Mouse (Mus musculus) left cerebral cortex, postnatal 25 days (tissue): ENCODE measurements around the gene Olfr1335. TPM values are rescaled to one million over a fixed set of nuclear protein-coding genes. Genes with fewer than 3 reads are reported as not detected.
"Not testable (repeated sequence)": the region's sequence is repeated elsewhere in the genome, so short reads cannot be mapped to it uniquely, and the experiment has no call there.

Source experiments
- DNase-seq, 2 experiments: peaks; one replicate each; pipeline ENCODE4 v3.0.0; 2022; ENCODE audit warnings: low spot score in 2 of 2, mixed read lengths in 1 of 2
- intact Hi-C: fragments of 180-260 bp; cut with DNase I; formaldehyde crosslinking; loops from one replicate; pipeline ENCODE4 v1.15.1; 2025
- total RNA-seq, 2 experiments: library from RNA; stranded (reverse); gene quantifications; 2 replicates each; pipeline ENCODE4 v1.2.3; 2021

The Olfr1335 gene
- not detected for total RNA-seq

DNA sequence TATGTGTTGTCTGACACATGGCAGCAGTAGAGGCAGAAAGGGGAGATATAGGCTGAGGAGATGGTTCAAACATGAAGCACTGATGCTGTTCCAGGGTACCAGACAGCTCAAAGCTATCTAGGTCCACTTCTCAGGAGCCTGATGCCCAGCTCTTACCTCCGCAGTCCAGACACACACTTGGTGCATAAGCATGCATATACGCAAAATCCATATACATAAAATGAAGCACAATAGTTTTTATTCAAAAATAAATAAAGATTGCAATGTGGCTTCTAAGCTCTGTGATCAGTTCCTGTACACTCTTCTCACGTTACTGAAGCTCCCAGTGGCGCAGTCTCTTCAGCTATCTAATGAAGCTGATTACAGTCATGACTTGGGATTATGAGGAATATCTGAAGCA lies at the start of gene Olfr1335:
Olfr1335 (minus strand) TSS at position 101 of the 400 bp plus-strand sequence.
- intact Hi-C loops = no loop called here

DNA sequence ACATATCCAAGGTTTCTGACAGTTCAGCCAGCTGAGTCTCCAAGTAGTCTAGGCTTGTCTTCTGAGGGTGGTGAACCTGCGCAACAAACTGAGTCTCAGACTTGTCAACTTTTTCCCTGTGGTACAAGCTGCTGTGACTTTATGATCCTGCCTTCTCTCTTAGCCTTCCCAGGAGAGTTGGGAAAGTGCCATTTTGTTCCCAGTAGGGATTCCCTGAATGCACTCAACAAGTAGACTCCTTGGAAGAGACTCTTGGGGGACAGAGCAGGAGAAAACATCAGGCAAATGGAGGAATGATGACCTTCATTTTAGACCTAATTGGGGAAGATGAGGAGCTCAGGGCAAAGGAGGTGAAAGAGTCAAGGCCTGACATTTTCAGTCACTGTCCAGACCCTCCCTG lies 26.4 kb upstream of the Olfr1335 start, which contains the start of gene Olfr1333:
Olfr1333 (minus strand) TSS at position 101 of the 400 bp plus-strand sequence.
- intact Hi-C loops = no loop called here
- DNase-seq = no peak

More for the DNA sequence above, at the start of gene Olfr1335:
- no peak for DNase-seq

DNA sequence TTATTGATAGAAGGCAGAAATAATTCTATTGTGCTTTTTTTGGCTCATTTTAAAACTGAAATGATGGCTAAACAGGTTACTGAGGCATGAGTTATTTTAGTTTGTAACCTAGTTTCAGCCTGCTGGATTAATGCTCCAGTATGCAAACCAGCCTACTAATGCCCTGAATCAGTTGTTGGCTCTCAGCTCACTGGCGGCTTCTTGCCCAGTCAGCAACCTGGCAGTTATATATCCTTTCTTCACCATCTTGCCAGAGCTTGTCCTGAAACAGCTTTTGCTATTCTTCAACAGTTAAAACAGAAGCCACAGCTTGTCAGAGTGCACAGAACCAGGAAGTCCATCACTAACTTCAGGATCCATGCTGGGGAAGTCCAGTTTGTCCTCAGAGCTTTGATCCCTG lies 9.2 kb upstream of the Olfr1335 start:
- DNase-seq = no peak

DNA sequence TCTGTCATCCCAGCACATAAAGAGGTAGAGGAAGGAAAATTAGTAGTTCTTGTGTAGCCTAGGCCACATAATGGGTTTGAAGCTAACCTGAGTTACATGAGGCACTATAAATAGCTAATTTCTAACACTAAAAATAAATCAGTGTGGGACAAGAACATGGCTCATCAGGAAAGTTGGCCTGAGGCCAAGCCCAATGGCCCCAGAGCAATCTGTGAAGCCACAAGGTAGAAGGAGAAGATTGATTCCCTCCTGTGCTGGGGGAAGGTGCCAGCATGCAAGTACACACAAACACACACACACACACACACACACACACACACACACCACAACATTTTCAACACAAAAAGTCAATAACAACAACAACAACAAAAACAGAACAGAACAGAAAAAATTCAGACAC lies 16.9 kb downstream of the Olfr1335 start:
- intact Hi-C loops, DNase-seq: not testable (repeated sequence)

More for the DNA sequence above, 9.2 kb upstream of the Olfr1335 start:
- intact Hi-C loops = no loop called here

DNA sequence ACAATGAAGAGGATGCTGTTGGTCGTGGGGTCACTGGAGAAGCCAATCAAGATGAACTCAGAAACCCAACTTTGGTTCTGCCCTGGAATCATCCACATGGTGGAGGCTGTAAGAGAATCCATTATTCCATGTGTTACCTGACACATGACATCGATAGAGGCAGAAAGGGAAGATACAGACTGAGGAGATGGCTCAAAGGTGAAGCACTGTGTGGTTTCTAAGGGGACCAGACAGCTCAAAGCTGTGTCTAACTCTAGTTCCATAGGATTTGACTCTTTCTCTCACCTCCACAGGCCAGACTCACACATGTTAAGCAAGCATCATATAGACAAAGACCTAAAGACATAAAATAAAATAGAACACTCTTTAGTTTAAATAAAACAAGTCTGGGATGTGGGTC lies 27.3 kb downstream of the Olfr1335 start, which contains the start of gene Olfr1337:
Olfr1337 (minus strand) TSS at position 101 of the 400 bp plus-strand sequence.
- no peak for DNase-seq
- intact Hi-C loops = no loop called here

Other genes starting within 250 kb of the Olfr1335 start
- gene Cfap57, start 189.2 kb downstream of the Olfr1335 start, total RNA-seq = under 1 TPM; 0.76 to 0.99 TPM
- gene Ebna1bp2, start 189.1 kb downstream of the Olfr1335 start, total RNA-seq = 10 to 100 TPM; 55.4 to 58.0 TPM
- gene Olfr62, start 151.0 kb downstream of the Olfr1335 start, total RNA-seq = not detected
- not detected for gene Olfr1342, start 117.2 kb downstream of the Olfr1335 start, total RNA-seq
- gene Olfr1341, start 106.4 kb downstream of the Olfr1335 start, total RNA-seq = not detected
- gene Olfr1340, start 89.8 kb downstream of the Olfr1335 start, total RNA-seq = not detected
- not detected for gene Olfr1339, start 77.8 kb downstream of the Olfr1335 start, total RNA-seq
- not detected for gene Olfr1338, start 51.2 kb downstream of the Olfr1335 start, total RNA-seq
- gene Olfr1337, start 27.4 kb downstream of the Olfr1335 start, total RNA-seq = not detected
- not detected for gene Olfr1333, start 26.3 kb upstream of the Olfr1335 start, total RNA-seq
- not detected for gene Olfr1331, start 54.7 kb upstream of the Olfr1335 start, total RNA-seq
- not detected for gene Olfr1330, start 78.7 kb upstream of the Olfr1335 start, total RNA-seq
- not detected for gene Olfr1329, start 107.5 kb upstream of the Olfr1335 start, total RNA-seq
- not detected for gene Olfr1328, start 128.7 kb upstream of the Olfr1335 start, total RNA-seq
- gene Lao1, start 151.6 kb upstream of the Olfr1335 start, total RNA-seq = under 1 TPM; 0.27 to 0.34 TPM